Mouse (Mus musculus) gastrocnemius, adult 2 months (tissue): ENCODE results near the gene Pcbp3. TPM values are rescaled to one million over a fixed set of nuclear protein-coding genes. Genes with fewer than 3 reads are reported as not detected.

Source experiments
- DNase-seq: peaks from one replicate; pipeline ENCODE4 v3.0.0; 2022
- H3K27ac ChIP-seq: fragments of 200-600 bp; 2 replicates; pipeline ENCODE4 v1.8.1; 2022; ENCODE audit warnings: mild to moderate bottlenecking
- H3K4me3 ChIP-seq: fragments of 200-600 bp; 2 replicates; pipeline ENCODE4 v1.8.1; 2022; ENCODE audit warnings: mild to moderate bottlenecking, moderate library complexity
- CTCF ChIP-seq: fragments of 200-600 bp; IDR thresholded peaks from 2 replicates; pipeline ENCODE4 v1.8.1; 2022; ENCODE audit warnings: antibody characterized with exemption, mild to moderate bottlenecking, moderate library complexity
- intact Hi-C: fragments of 180-260 bp; cut with DNase I; formaldehyde crosslinking; loops from one replicate; pipeline ENCODE4 v1.15.1; 2025
- total RNA-seq, 2 experiments: library from RNA; stranded (reverse); gene quantifications; 2 replicates each; pipeline ENCODE4 v1.2.3; 2021

The Pcbp3 gene
- total RNA-seq, 2 experiments from 2014 or later: 1.9 to 2.0 TPM

DNA sequence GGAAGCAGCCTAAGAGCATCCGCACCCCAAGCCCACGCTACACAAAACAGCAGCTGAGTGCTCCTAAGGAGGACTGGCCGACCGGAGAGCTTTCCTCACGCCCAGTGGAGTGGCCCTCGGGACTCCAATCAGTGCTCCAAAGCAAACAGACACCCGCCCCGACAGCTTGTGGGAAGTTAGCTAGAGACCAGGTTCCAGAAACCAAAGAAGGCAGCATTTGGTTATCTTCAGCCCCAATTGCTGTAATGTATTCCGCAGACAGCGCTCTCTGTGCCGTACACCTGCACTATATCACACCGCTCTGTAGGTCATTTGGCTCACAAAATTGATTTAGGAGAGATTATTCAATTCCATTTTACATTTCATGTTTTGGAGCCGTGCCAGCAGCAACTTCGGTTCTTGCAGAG, 55.7 kb downstream of the Pcbp3 start:
- Histone ChIP-seq H3K27ac (0 out of 2 replicates have a peak overlapping the region, but pooled peaks have one; percentile 20), H3K4me3 (peak overlapping the region; percentile 59)
- intact Hi-C loops: no loop called here
- DNase-seq: peak; percentile 37
- TF ChIP-seq CTCF: no peak

DNA sequence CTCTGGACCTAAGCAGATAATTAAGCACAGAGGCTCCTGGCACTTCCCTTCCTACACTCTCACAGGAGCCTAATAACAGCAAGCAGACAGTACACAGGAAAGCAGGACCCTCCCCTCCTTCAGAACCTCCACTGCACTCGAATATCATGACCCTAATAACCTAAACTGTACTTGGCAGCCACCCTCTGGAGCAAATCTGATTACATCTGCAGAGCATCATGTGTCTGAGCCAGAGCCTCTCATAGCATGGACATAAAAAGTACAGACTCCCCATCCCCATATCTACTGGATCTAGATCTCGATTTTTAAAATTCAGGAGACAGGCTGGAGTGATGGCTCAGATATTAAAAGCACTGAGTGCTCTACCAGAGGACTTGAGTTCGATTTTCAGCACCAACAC, 58.0 kb downstream of the Pcbp3 start:
- Histone ChIP-seq H3K4me3 (no peak overlapping the region), H3K27ac (0 out of 2 replicates have a peak overlapping the region, but pooled peaks have one; percentile 24)
- intact Hi-C loops: no loop called here
- no peak for TF ChIP-seq CTCF
- DNase-seq: no peak

DNA sequence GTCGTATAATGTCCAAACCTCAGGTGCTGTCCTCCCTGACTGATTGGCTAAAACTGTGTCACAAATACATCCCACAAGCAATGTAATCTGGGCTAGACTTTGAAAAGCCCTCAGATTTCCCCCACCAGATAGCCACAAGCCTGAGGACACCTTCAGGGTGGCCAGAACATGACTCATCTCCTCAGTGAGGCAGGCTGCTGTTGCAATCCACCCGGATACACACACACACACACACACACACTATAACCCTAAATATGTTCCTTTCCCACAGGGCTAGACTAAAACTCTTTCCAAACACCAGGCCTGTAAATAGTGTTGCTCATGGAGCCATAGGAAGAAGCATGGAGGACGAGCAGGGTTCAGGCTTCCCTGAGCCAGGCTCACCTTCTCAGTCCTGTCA, 58.6 kb downstream of the Pcbp3 start:
- peak; percentile 39 for DNase-seq
- intact Hi-C loops: no loop called here
- no peak for TF ChIP-seq CTCF
- Histone ChIP-seq H3K27ac (peak overlapping the region; percentile 24), H3K4me3 (no peak overlapping the region)

DNA sequence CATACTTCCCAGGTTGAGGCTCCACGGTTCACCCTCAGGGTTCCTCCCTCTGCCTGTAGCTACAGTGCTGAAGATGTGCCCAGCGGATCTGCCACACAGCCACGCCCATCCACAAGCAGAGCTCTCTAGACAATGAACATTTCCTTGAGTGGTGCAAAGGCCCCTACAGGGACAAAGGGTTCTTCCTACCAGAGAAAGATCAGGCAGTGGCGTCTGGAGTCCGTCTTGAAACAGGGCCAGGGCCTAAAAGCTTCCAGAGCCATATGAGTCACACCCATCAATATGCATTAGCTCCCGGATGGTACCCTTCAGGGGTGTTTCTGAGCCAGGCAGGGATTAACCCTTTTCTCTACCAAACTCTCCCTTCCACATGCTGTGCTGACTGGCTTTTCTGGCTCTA, 59.1 kb downstream of the Pcbp3 start:
- H3K4me3 ChIP-seq: no peak overlapping the region
- peak overlapping the region; percentile 1; the same call in 1 of the 2 replicates for H3K27ac ChIP-seq
- no peak for TF ChIP-seq CTCF
- peak; percentile 38 for DNase-seq
- intact Hi-C loops: no loop called here

DNA sequence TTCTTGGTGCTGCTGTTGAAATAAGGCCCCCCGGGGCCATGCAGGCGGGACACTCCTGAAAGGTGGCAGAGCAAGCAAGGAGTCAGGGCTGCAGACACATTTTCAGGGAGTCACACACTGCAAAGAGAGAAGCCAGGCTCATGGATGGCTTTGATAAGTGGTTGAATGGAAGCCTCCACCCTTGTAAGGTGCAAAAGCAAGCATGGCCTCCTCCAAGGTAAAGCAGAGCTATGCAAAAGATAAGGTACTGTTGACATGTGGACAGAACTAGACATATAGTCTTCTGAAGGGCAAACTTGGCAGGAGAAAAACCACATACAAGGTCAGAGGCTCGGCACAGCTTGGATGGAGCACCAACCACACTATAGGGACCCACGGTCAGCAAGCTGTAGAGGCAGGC, 63.3 kb downstream of the Pcbp3 start:
- H3K4me3 ChIP-seq: no peak overlapping the region
- no peak overlapping the region for H3K27ac ChIP-seq
- no peak for TF ChIP-seq CTCF
- intact Hi-C loops: no loop called here
- DNase-seq: no peak

DNA sequence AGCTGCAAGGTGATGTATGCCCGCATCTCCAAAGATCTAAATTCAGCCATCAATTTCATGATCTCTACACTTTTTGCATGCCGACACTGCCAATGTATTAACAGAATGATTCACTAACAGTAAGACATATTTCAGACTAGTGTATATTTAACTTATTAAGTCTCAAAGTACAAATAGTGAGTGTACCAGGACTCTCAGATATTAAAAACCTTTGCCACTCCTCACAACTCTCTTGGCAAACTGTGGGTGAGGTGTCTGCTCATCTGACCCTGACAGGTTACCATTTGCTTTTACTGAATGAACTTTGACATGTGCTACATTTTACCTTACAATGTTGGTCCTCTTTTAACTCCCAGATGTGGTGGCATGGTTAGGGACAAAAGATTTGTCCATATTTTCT, 70.2 kb downstream of the Pcbp3 start:
- Histone ChIP-seq H3K27ac (no peak overlapping the region), H3K4me3 (no peak overlapping the region)
- intact Hi-C loops: no loop called here
- TF ChIP-seq CTCF: no peak
- DNase-seq: no peak

DNA sequence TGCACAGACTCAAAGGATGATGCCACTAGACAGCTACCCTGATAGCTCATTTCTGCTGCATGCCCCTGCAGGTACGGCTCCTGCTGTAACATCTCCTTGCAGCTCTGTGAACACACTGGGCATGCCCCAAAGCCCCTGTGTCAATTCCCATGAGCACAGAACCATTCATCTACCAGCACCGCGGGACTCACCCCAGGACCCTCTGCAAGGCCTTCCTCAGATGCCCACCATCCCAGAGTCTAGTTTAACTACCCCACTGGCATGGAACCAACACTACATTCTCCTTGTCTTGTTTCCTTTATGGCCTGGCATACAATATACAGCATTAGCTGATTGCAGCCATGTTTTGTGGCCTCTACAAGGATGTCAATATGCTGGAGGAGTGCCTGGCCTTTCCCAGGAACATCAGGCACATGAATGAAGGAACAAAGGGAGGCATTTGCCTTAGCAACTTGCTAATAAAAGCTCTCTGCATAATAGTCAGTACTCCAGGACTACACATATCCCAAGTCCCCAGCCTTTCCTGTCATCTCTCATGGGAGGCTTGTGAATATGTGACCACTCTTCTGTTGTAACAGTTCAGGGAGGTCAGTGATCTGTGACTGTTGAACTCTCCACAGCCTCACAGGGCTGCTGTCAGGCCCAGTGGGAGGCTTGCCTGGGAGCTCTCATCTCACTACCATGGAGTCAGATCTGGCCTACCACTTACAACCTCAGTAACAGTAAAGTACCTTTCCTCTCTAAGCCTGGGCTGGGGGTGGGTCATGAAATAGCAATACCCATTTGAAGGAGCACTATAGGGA, 78.0 kb downstream of the Pcbp3 start:
- no peak overlapping the region for H3K27ac ChIP-seq
- DNase-seq: peak; percentile 19
- no peak overlapping the region for H3K4me3 ChIP-seq
- intact Hi-C loops: no loop called here
- TF ChIP-seq CTCF: no peak

DNA sequence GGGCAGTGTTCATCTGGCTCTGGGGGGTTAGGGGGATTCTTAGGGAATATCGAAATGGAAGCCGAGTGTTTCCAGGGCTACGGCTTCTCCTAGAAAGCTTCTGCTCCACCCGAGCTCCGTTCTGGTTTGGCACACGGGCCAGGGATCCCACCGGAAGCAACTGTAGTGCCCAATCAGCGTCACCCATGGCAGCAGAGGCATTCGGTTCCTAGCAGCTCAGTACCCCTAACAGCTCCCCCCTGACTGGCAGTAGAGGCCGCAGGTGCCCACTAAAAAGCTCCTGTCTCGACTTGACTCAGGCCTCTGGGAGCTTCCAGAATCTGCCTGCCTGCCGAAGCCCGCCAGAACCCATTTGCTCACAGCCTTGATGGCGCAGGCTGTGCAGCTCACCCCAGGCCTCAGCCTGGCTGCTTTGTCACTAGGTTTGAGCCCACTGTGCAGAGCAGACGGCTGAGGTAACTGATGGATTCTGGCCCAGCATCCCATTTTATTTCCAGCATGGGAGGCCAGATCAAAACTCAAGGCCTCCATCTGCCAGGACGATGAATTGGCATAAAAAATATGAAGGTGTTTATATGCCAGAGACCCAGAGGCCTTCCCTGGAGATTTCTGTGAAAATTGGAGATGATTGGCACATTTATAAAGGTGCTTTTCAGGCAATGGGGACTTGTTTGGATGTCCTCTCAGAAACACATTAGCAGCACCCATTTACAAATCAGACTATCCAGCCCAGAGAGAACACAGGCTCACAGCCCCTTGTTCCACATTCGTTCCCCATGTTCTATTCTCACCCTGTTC, 78.8 kb downstream of the Pcbp3 start:
- intact Hi-C loops: no loop called here
- DNase-seq: no peak
- H3K4me3 ChIP-seq: no peak overlapping the region
- no peak for TF ChIP-seq CTCF
- H3K27ac ChIP-seq: no peak overlapping the region

DNA sequence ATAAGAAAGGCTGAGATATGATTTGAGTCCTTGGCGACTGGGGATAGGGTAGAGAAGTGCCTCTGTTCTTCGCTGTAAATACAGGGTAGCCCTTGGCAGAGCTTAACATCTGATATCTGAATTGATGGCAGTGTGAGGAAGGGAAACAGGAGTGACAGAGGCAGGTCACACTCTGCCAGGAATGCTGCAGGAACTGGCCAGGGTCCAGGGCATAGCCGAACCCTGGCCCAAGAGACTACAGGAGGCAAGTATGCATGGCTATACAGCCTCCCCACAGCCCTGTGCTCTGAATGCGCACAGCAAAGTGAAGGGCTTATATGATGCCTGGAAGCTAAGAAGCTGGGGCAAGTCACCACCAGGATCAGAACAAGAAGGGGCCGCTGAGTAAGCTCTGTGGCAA, 79.8 kb downstream of the Pcbp3 start:
- no peak for TF ChIP-seq CTCF

GRCm38 (mm10) chr10:76875310-76875709, 86.4 kb downstream of the Pcbp3 start:
- no peak for TF ChIP-seq CTCF
- intact Hi-C loops: no loop called here
- Histone ChIP-seq H3K4me3 (no peak overlapping the region), H3K27ac (no peak overlapping the region)
- no peak for DNase-seq

More for the DNA sequence above, 79.8 kb downstream of the Pcbp3 start:
- intact Hi-C loops: no loop called here
- H3K4me3 ChIP-seq: no peak overlapping the region
- no peak for DNase-seq
- no peak overlapping the region for H3K27ac ChIP-seq

DNA sequence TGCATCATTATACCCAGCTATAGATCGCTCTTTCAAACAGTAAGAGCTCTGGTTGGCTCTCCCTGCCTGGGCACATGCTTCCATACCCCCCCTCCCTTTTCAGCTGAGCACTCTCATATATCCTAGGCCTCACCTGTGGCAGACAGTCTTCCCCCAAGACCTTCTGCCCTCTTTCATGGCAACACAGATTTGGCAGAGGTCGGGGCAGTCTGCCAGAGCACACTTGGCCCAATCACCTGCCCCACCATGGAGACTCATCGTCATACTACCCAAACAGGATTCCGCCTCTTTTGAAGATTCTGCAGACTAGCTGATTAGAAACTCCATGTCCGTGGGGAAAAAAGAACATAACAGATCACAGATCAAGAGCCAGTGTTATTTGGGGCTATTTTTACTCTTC, 86.8 kb downstream of the Pcbp3 start:
- TF ChIP-seq CTCF: no peak
- intact Hi-C loops: no loop called here
- DNase-seq: no peak
- Histone ChIP-seq H3K27ac (no peak overlapping the region), H3K4me3 (no peak overlapping the region)

GRCm38 (mm10) chr10:76874398-76874797, 87.3 kb downstream of the Pcbp3 start:
- Histone ChIP-seq H3K27ac (no peak overlapping the region), H3K4me3 (no peak overlapping the region)
- TF ChIP-seq CTCF: no peak
- no peak for DNase-seq
- intact Hi-C loops: no loop called here

DNA sequence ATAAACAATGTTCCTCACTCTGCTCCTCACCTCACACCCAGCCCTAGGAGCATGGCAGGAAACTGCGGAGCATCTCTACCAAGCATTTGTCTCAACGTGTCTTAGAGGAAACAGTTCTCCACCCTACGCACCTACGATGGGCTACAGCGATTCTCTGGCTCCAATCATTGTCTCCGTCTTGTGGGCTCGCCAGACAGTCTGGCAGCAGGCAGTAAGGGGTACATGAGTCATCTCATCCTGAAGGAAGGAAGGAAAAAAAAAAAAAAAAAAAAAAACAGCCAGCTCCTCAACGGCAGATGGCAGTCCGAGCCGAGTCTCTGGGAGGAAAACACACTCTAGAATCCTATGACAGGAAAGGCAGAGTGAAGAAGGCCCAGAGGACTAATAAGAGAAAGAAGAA, 87.7 kb downstream of the Pcbp3 start:
- peak; percentile 21 for DNase-seq

More for the DNA sequence above, 87.7 kb downstream of the Pcbp3 start:
- Histone ChIP-seq H3K4me3 (no peak overlapping the region), H3K27ac (no peak overlapping the region)
- intact Hi-C loops: no loop called here
- peak; percentile 5; the same call in 1 of the 2 replicates for TF ChIP-seq CTCF
